Mouse (Mus musculus) thymus, adult 2 months (tissue): ENCODE results near the gene Agbl4.

Experiments used
- CTCF ChIP-seq: fragments of 200-500 bp; IDR thresholded peaks from 2 replicates; pipeline ENCODE4 v1.5.1; 2012; ENCODE audit warnings: mild to moderate bottlenecking, control low read depth, low read length, moderate library complexity, borderline replicate concordance; ENCODE audit not compliant: control insufficient read depth, poor library complexity, insufficient read depth; ENCODE audit errors: extremely low read depth
- POLR2A ChIP-seq: fragments of 200-500 bp; IDR thresholded peaks from 2 replicates; pipeline ENCODE4 v1.6.1; 2012; ENCODE audit warnings: mild to moderate bottlenecking, low read length, control low read depth, moderate library complexity; ENCODE audit not compliant: control insufficient read depth, poor library complexity, insufficient read depth; ENCODE audit errors: extremely low read depth

DNA sequence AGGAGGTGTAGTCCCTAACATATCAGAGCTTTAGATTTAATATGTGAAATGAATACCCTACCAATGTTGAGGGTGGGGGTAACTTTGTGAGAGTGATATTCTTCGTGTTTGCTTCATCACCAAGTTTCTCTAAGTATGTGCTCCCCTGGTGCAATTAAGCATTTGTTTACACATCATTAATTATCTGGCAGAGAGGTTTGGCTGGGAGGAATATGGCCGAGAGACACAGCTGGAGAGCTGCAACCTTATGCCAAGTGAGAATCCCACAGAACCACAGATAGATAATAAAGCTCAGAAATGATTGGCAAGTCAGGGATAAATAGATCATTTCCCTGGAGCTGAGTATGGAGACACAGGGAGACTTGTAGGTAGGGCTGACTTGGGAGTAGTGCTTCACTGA is 1003.2 kb downstream of the Agbl4 start:
- no peak for TF ChIP-seq CTCF
- no peak for TF ChIP-seq POLR2A
